Mouse (Mus musculus) retina, postnatal 7 days (tissue): ENCODE results near the gene 1700023F06Rik.
"Not testable (repeated sequence)": the region's sequence is repeated elsewhere in the genome, so short reads cannot be mapped to it uniquely, and the experiment has no call there.

ENCODE experiments used
- DNase-seq: peaks from one replicate; pipeline ENCODE4 v3.0.0-alpha.2; 2012; ENCODE audit warnings: low read depth, low spot score

Gene 1700023F06Rik

GRCm38 (mm10) chr11:103223444-103223843, 15.1 kb upstream of the 1700023F06Rik start:
- no peak for DNase-seq

GRCm38 (mm10) chr11:103222718-103223117, 14.4 kb upstream of the 1700023F06Rik start:
- not testable (repeated sequence) for DNase-seq

GRCm38 (mm10) chr11:103221437-103221836, 13.1 kb upstream of the 1700023F06Rik start:
- DNase-seq, result no peak

GRCm38 (mm10) chr11:103219995-103220394, 11.6 kb upstream of the 1700023F06Rik start:
- DNase-seq, result no peak

GRCm38 (mm10) chr11:103219259-103219658, 10.9 kb upstream of the 1700023F06Rik start:
- DNase-seq, result no peak

- DNase-seq, result no peak
Measured at GRCm38 (mm10) chr11:103218517-103218901, 10.2 kb upstream of the 1700023F06Rik start.

- no peak for DNase-seq
Measured at GRCm38 (mm10) chr11:103217790-103218516, 9.6 kb upstream of the 1700023F06Rik start, which contains the start of gene Spata32. Spata32 (minus strand) TSS chr11:103218432.

- DNase-seq, result no peak
Measured at GRCm38 (mm10) chr11:103215355-103215754, 7.0 kb upstream of the 1700023F06Rik start.

- DNase-seq, result no peak
Measured at GRCm38 (mm10) chr11:103213712-103214111, 5.4 kb upstream of the 1700023F06Rik start.

- DNase-seq, result no peak
Measured at GRCm38 (mm10) chr11:103210291-103210690, 1.9 kb upstream of the 1700023F06Rik start.

GRCm38 (mm10) chr11:103206203-103206602, 2.2 kb downstream of the 1700023F06Rik start:
- no peak for DNase-seq

- DNase-seq, result no peak
Measured at GRCm38 (mm10) chr11:103202376-103202775, 6.0 kb downstream of the 1700023F06Rik start.

GRCm38 (mm10) chr11:103201664-103202063, 6.7 kb downstream of the 1700023F06Rik start:
- peak; percentile 43 for DNase-seq

GRCm38 (mm10) chr11:103198911-103199803, 9.2 kb downstream of the 1700023F06Rik start:
- no peak for DNase-seq

- DNase-seq, result no peak
Measured at GRCm38 (mm10) chr11:103198339-103198738, 10.0 kb downstream of the 1700023F06Rik start.

GRCm38 (mm10) chr11:103197340-103197739, 11.0 kb downstream of the 1700023F06Rik start:
- no peak for DNase-seq

GRCm38 (mm10) chr11:103195656-103196055, 12.7 kb downstream of the 1700023F06Rik start:
- DNase-seq, result no peak

GRCm38 (mm10) chr11:103195236-103195635, 13.1 kb downstream of the 1700023F06Rik start:
- DNase-seq, result no peak

- DNase-seq, result no peak
Measured at GRCm38 (mm10) chr11:103193825-103194168, 14.6 kb downstream of the 1700023F06Rik start.

- no peak for DNase-seq
Measured at GRCm38 (mm10) chr11:103192956-103193824, 15.2 kb downstream of the 1700023F06Rik start.

GRCm38 (mm10) chr11:103192230-103192955, 16.0 kb downstream of the 1700023F06Rik start:
- DNase-seq, result no peak
